Mouse (Mus musculus) activated CD4-positive, CD25-positive, alpha-beta regulatory T cell, adult 4 months (primary cell): ENCODE results near the gene Cpeb1. TPM values are rescaled to one million over a fixed set of nuclear protein-coding genes. Genes with fewer than 3 reads are reported as not detected.
"Not testable (repeated sequence)": the region's sequence is repeated elsewhere in the genome, so short reads cannot be mapped to it uniquely, and the experiment has no call there.

ENCODE experiments used
- ATAC-seq: one replicate; pipeline ENCODE4 v1.8.0; 2017
- polyA plus RNA-seq, 2 experiments: library from polyadenylated mRNA; unstranded; fragments of 100-300 nt; shearing (Covaris generic); gene quantifications; one replicate each; pipeline ENCODE4 v1.2.1; 2017

The Cpeb1 gene
- not detected for polyA plus RNA-seq

- no peak for ATAC-seq
These were observed at the start of gene Cpeb1 for GRCm38 (mm10) chr7:81455155-81455651. Gene Cpeb1 (minus strand): TSS chr7:81455465.

DNA sequence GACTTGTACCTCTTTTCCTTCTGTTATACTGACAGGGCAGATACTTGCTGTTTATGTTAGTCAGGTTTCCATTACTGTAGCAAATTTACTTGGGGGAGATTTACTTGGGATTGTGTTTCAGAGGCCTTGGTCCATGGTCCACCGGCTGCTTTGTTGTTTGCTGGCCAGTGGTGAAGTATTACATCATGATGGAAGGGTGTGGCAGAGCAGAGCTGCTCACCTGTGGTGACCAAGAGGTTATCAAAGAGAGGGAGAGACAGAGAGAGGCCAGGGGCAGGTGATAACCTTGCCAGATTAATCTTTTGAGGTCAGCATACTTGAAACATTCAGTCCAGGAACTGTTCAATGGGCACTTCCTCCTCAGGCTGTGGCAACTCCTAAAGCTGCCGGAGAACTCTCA lies 45.8 kb upstream of the Cpeb1 start:
- ATAC-seq = no peak

- no peak for ATAC-seq
These were observed 42.9 kb upstream of the Cpeb1 start, which contains the start of gene BC048679 for GRCm38 (mm10) chr7:81498181-81498580. Gene BC048679 (minus strand): TSS chr7:81498281.

- ATAC-seq = no peak
These were observed 41.9 kb upstream of the Cpeb1 start for GRCm38 (mm10) chr7:81497171-81497570.

- no peak for ATAC-seq
These were observed 38.2 kb upstream of the Cpeb1 start, which contains the start of gene Ap3b2 for GRCm38 (mm10) chr7:81493331-81494021. Gene Ap3b2 (minus strand): TSS chr7:81493925.

GRCm38 (mm10) chr7:81492628-81493027 lies 37.4 kb upstream of the Cpeb1 start:
- ATAC-seq = no peak

- ATAC-seq = no peak
These were observed 34.4 kb upstream of the Cpeb1 start for GRCm38 (mm10) chr7:81489649-81490048.

- ATAC-seq = no peak
These were observed 25.5 kb upstream of the Cpeb1 start for GRCm38 (mm10) chr7:81480800-81481199.

- no peak for ATAC-seq
These were observed 24.3 kb upstream of the Cpeb1 start for GRCm38 (mm10) chr7:81479531-81480090.

GRCm38 (mm10) chr7:81478261-81478660 lies 23.0 kb upstream of the Cpeb1 start:
- not testable (repeated sequence) for ATAC-seq

DNA sequence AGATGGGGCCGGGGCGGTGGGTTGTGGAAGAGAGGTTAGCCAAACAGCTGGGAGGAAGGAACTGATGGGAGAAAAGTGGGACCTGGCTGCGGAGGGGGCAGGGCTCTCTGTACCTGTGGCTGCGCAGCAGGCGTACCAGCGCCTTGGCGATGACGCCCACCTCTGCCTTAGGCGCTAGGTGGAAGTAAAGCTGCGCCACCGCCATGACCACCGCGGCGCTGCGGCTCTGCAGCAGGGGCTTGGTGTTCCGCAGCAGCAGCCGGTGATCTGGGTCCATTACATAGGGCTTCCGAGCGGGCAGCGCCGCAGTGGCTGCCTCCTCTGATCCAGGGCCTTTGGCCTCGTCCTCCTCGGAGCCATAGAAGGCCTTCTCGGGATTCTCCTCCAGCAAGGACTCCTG lies 21.6 kb upstream of the Cpeb1 start:
- no peak for ATAC-seq

- no peak for ATAC-seq
These were observed 20.0 kb upstream of the Cpeb1 start for GRCm38 (mm10) chr7:81475221-81475620.

DNA sequence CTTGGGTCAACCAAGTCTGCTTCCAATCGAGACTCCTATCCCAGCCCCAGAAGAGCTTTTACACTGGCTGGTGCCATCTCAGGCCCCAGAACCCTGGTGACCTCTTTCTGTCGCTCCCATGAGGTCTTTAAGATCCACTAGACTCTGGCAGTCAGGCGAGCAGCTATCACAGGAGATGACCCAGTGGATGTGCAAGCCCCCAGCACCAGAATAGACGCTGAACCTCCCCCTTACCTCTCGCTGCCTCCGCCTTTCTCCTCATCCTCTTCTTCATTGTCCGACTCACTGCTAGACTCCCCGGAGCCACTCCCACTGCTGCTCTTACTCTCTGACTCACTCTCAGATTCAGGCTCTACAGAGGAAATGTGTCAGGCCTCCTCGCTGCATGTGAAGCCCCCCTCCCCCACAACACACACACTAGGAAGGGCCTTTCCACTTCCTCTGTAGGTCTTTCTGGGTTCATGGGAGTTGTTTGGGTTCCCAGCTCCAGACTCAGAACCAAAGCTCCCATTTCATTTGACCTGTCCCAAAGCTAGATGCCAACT lies 9.7 kb upstream of the Cpeb1 start:
- no peak for ATAC-seq

GRCm38 (mm10) chr7:81464116-81464515 lies 8.9 kb upstream of the Cpeb1 start:
- no peak for ATAC-seq

GRCm38 (mm10) chr7:81462815-81463214 lies 7.5 kb upstream of the Cpeb1 start:
- ATAC-seq = no peak

- ATAC-seq = no peak
These were observed 780 bp downstream of the Cpeb1 start for GRCm38 (mm10) chr7:81454331-81455039.

DNA sequence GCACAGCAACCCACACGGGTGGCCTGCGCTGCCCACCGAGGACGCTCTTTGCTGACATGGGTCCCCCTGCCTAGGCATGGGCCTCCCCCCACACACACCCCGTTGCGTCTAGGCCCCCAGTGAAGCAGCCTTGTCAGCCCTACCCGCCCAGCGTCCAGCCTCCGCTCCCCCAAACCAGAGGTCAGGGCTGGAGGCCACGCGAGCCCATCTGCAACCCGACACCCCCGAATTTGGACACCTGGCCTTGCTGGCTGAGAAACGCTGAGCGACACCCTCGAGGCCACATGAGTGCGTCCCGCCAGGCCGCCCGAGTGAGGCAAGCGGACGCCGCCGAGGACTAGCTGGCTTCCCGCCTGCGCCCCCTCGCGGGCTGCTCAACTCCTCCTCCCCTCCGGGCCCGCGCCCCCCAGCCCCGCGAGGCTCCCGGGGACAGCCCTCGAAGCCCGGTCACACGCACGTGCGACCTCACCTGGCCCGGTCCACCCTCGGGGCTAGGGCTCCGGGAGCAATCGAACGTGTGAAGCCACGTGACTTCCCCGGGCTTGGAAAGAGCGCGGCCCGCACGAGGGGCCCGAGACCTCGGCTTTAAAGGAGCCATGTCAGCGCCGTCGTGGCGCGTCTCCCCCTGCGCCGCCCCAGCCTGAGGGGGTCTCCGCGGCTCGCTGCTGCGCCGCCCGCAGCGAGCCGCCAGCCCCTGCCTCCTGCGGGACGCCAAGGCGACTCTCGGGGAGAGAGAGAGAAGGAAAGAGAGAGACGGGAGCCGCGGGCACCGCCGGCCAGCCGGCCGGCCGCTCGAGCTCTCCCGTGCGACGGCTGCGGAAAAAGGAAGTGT lies 1.6 kb downstream of the Cpeb1 start:
- no peak for ATAC-seq

DNA sequence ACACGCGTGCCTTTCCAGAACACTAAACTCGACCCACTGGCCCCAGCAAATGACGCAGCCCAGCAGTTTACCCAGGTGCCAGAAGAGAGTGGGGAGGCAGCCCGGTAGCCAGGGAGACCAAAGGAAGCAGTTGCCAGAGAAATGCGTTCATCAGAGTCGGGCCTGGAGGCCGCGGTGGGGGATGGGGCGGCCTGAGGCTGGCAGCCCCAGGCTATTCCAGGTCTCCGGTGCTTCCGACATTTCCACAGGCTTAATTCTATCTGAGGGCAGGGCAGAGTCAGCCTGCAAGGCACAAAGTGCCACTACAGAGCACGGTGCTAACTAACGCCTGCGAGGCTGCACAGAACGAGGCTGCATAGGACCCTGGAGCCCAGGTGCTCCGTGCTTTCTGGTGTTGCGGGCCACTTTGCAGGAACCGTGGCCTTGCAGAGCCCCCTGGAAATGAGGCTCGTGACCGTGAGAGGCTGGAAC lies 2.3 kb downstream of the Cpeb1 start:
- no peak for ATAC-seq

DNA sequence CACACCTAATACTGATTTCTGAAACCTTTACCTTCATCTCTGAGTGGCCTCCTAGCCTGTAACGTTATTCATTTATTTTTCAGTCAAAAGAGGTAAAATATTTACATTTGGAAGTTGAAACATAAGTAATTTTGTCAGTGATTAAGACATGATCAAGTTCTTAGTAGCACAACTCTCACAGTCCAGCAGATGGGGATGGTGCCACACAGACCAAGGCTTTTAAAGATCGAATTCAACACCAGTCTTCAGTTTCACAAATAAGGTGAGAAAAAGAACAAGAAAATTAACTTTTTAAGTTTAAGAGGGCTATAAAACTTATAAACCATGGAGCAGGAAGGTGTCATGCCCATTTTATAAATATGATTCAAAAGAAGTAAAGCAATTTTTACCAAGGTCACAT lies 56.3 kb downstream of the Cpeb1 start:
- no peak for ATAC-seq

DNA sequence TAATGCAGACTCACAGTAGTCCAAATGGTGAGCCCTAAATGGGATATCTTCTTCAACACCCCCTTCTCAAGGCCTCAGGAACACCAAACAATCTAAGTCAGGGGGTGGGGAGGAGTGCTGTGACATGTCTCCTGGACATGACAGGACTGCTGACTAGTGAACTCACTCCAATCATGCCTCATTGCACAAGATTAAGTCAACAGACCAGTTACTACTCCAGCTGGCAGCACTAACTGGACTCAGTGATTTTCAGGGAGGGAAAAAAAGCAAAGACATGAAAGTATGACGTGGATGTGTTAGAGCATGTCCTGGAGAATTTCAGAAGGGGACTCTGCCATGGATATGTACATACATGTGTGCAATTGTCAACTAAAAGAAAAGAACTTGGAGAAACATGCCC lies 75.9 kb downstream of the Cpeb1 start:
- ATAC-seq = no peak

DNA sequence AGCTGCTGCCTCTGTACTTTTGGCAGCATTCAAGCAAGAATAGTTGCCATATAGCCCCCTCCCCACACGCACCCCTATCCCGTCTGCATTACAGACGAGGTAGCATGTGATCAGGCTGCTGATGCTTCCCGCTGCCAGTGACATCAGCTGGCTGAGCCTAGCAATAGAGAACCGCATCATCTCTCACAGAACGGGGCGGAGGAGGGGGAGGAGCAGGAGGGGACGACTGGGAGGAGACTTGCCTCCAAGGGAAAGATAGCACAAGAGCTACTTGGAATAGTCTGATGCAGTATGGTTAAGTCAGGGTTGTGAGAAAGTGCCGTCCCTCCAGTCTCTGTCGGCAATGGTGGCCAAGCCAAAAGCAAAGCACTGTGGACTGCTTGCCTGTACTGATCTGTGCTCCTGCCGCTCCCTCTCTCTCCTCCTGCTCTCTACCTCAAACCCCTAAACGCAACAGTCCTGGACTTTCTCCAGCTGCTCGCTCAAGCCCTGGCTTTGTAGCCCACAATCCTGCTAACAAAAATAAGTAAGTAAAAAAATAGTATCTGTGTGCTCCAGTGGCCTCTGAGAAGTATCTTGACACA lies 82.8 kb downstream of the Cpeb1 start:
- ATAC-seq = no peak

DNA sequence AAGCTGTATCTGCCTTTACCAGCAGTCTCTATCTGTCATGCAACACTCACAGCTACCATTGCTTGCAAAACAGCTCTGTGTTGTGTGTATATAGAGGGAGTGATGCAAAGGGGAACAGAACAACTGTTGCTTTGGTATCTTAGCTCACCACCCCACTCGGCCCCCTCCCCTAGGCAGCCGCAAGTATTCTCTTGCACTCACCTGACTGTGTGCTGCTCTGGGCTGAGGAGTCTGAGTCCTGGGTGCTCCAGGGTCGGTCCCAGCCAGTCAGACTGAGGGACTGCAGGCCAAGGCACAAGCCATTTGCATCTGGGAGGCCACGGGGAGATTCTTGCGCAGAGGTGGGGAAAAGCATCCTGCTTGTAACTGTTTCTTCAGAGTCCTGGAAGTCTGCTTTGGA lies 83.5 kb downstream of the Cpeb1 start:
- ATAC-seq = no peak
